Mouse (Mus musculus): Measurements from ENCODE around the gene Col5a1. TPM values are rescaled to one million over a fixed set of nuclear protein-coding genes. Genes with fewer than 3 reads are reported as not detected.

Col5a1 gene
- polyA plus RNA-seq, 1 experiment from 2014 or later = 8.5 TPM

GRCm38 (mm10) chr2:28008261-28008660, 122.0 kb downstream of the Col5a1 start:
- DNase-seq (peak; percentile 57), ATAC-seq (ENCODE audit: low FRiP score, low TSS enrichment) (no peak)
- Histone ChIP-seq H3K27me3 (ENCODE audit: control insufficient read depth, insufficient read depth, low read length) (no peaks in the 10 kb centered on the region), H3K27ac (replicated peaks; ENCODE audit: low read depth, low read length) (peak overlapping the region; percentile 52; the same call in 1 of the 2 replicates), H3K9me3 (ENCODE audit: control insufficient read depth, low read length) (no peaks in the 10 kb centered on the region), H3K4me3 (replicated peaks; ENCODE audit: low read depth, low read length) (no peak overlapping the region), H3K4me1 (ENCODE audit: control insufficient read depth, insufficient read depth, low read length) (peaks cover 5% of the 10 kb centered on the region; the same call in 1 of the 2 replicates), H3K9ac (replicated peaks; ENCODE audit: low read length) (no peak overlapping the region), H3K36me3 (ENCODE audit: control insufficient read depth, insufficient read depth, low read length) (no peaks in the 10 kb centered on the region), H3K4me2 (ENCODE audit: low read length) (no peak overlapping the region)
- WGBS = 39% methylated on average over 4 of the region's 4 CpGs

- ATAC-seq (ENCODE audit: low FRiP score, low TSS enrichment) = no peak
- Histone ChIP-seq H3K9me3 (ENCODE audit: control insufficient read depth, low read length) (no peaks in the 10 kb centered on the region), H3K4me2 (ENCODE audit: low read length) (no peak overlapping the region), H3K27me3 (ENCODE audit: control insufficient read depth, insufficient read depth, low read length) (no peaks in the 10 kb centered on the region), H3K36me3 (ENCODE audit: control insufficient read depth, insufficient read depth, low read length) (no peaks in the 10 kb centered on the region), H3K27ac (replicated peaks; ENCODE audit: low read depth, low read length) (no peak overlapping the region), H3K4me3 (replicated peaks; ENCODE audit: low read depth, low read length) (no peak overlapping the region), H3K4me1 (ENCODE audit: control insufficient read depth, insufficient read depth, low read length) (peaks cover 5% of the 10 kb centered on the region; the same call in 1 of the 2 replicates), H3K9ac (replicated peaks; ENCODE audit: low read length) (no peak overlapping the region)
- 77% methylated on average over 3 of the region's 3 CpGs for WGBS
- DNase-seq = no peak
Measured at GRCm38 (mm10) chr2:28012367-28012766, 126.1 kb downstream of the Col5a1 start.

GRCm38 (mm10) chr2:28014778-28015177, 128.6 kb downstream of the Col5a1 start:
- no peaks in the 10 kb centered on the region for H3K4me1 ChIP-seq (ENCODE audit: control insufficient read depth, insufficient read depth, low read length)
- H3K4me3 ChIP-seq (replicated peaks; ENCODE audit: low read depth, low read length) = no peak overlapping the region
- no peaks in the 10 kb centered on the region for H3K27me3 ChIP-seq (ENCODE audit: control insufficient read depth, insufficient read depth, low read length)
- no peak overlapping the region for H3K4me2 ChIP-seq (ENCODE audit: low read length)
- WGBS = 94% methylated on average over 3 of the region's 3 CpGs
- DNase-seq = no peak
- no peak for ATAC-seq (ENCODE audit: low FRiP score, low TSS enrichment)
- no peaks in the 10 kb centered on the region for H3K36me3 ChIP-seq (ENCODE audit: control insufficient read depth, insufficient read depth, low read length)
- no peak overlapping the region for H3K27ac ChIP-seq (replicated peaks; ENCODE audit: low read depth, low read length)
- no peaks in the 10 kb centered on the region for H3K9me3 ChIP-seq (ENCODE audit: control insufficient read depth, low read length)
- H3K9ac ChIP-seq (replicated peaks; ENCODE audit: low read length) = no peak overlapping the region

GRCm38 (mm10) chr2:28024416-28024815, 138.2 kb downstream of the Col5a1 start:
- H3K4me3 ChIP-seq (replicated peaks; ENCODE audit: low read depth, low read length) = no peak overlapping the region
- 92% methylated on average over 6 of the region's 6 CpGs for WGBS
- no peak overlapping the region for H3K4me2 ChIP-seq (ENCODE audit: low read length)
- H3K9ac ChIP-seq (replicated peaks; ENCODE audit: low read length) = no peak overlapping the region
- H3K4me1 ChIP-seq (ENCODE audit: control insufficient read depth, insufficient read depth, low read length) = no peaks in the 10 kb centered on the region
- H3K36me3 ChIP-seq (ENCODE audit: control insufficient read depth, insufficient read depth, low read length) = no peaks in the 10 kb centered on the region
- no peak overlapping the region for H3K27ac ChIP-seq (replicated peaks; ENCODE audit: low read depth, low read length)
- DNase-seq = no peak
- H3K27me3 ChIP-seq (ENCODE audit: control insufficient read depth, insufficient read depth, low read length) = no peaks in the 10 kb centered on the region
- ATAC-seq (ENCODE audit: low FRiP score, low TSS enrichment) = no peak
- no peaks in the 10 kb centered on the region for H3K9me3 ChIP-seq (ENCODE audit: control insufficient read depth, low read length)

- 87% methylated on average over 4 of the region's 4 CpGs for WGBS
- H3K27ac ChIP-seq (replicated peaks; ENCODE audit: low read depth, low read length) = no peak overlapping the region
- H3K9ac ChIP-seq (replicated peaks; ENCODE audit: low read length) = no peak overlapping the region
- no peaks in the 10 kb centered on the region for H3K27me3 ChIP-seq (ENCODE audit: control insufficient read depth, insufficient read depth, low read length)
- H3K4me3 ChIP-seq (replicated peaks; ENCODE audit: low read depth, low read length) = no peak overlapping the region
- no peak overlapping the region for H3K4me2 ChIP-seq (ENCODE audit: low read length)
- ATAC-seq (ENCODE audit: low FRiP score, low TSS enrichment) (no peak), DNase-seq (no peak)
- H3K36me3 ChIP-seq (ENCODE audit: control insufficient read depth, insufficient read depth, low read length) = no peaks in the 10 kb centered on the region
- H3K9me3 ChIP-seq (ENCODE audit: control insufficient read depth, low read length) = no peaks in the 10 kb centered on the region
- H3K4me1 ChIP-seq (ENCODE audit: control insufficient read depth, insufficient read depth, low read length) = no peaks in the 10 kb centered on the region
Measured at GRCm38 (mm10) chr2:28025776-28026175, 139.6 kb downstream of the Col5a1 start.

GRCm38 (mm10) chr2:28031860-28032259, 145.6 kb downstream of the Col5a1 start:
- Histone ChIP-seq H3K27ac (replicated peaks; ENCODE audit: low read depth, low read length) (no peak overlapping the region), H3K9ac (replicated peaks; ENCODE audit: low read length) (no peak overlapping the region), H3K36me3 (ENCODE audit: control insufficient read depth, insufficient read depth, low read length) (no peaks in the 10 kb centered on the region), H3K9me3 (ENCODE audit: control insufficient read depth, low read length) (no peaks in the 10 kb centered on the region), H3K27me3 (ENCODE audit: control insufficient read depth, insufficient read depth, low read length) (no peaks in the 10 kb centered on the region), H3K4me2 (ENCODE audit: low read length) (no peak overlapping the region), H3K4me1 (ENCODE audit: control insufficient read depth, insufficient read depth, low read length) (peaks cover 5% of the 10 kb centered on the region; the same call in 1 of the 2 replicates), H3K4me3 (replicated peaks; ENCODE audit: low read depth, low read length) (no peak overlapping the region)
- 86% methylated on average over 9 of the region's 9 CpGs for WGBS
- no peak for DNase-seq
- ATAC-seq (ENCODE audit: low FRiP score, low TSS enrichment) = no peak

GRCm38 (mm10) chr2:28032469-28032868, 146.2 kb downstream of the Col5a1 start:
- H3K9ac ChIP-seq (replicated peaks; ENCODE audit: low read length) = no peak overlapping the region
- H3K4me2 ChIP-seq (ENCODE audit: low read length) = no peak overlapping the region
- no peaks in the 10 kb centered on the region for H3K27me3 ChIP-seq (ENCODE audit: control insufficient read depth, insufficient read depth, low read length)
- no peaks in the 10 kb centered on the region for H3K36me3 ChIP-seq (ENCODE audit: control insufficient read depth, insufficient read depth, low read length)
- peaks cover 5% of the 10 kb centered on the region; the same call in 1 of the 2 replicates for H3K4me1 ChIP-seq (ENCODE audit: control insufficient read depth, insufficient read depth, low read length)
- H3K27ac ChIP-seq (replicated peaks; ENCODE audit: low read depth, low read length) = no peak overlapping the region
- WGBS = 93% methylated on average over 11 of the region's 11 CpGs
- no peak for DNase-seq
- ATAC-seq (ENCODE audit: low FRiP score, low TSS enrichment) = no peak
- no peaks in the 10 kb centered on the region for H3K9me3 ChIP-seq (ENCODE audit: control insufficient read depth, low read length)
- H3K4me3 ChIP-seq (replicated peaks; ENCODE audit: low read depth, low read length) = no peak overlapping the region

- Histone ChIP-seq H3K9me3 (ENCODE audit: control insufficient read depth, low read length) (no peaks in the 10 kb centered on the region), H3K27ac (replicated peaks; ENCODE audit: low read depth, low read length) (peak overlapping the region; percentile 26; the same call in 1 of the 2 replicates), H3K27me3 (ENCODE audit: control insufficient read depth, insufficient read depth, low read length) (no peaks in the 10 kb centered on the region), H3K4me2 (ENCODE audit: low read length) (no peak overlapping the region), H3K4me3 (replicated peaks; ENCODE audit: low read depth, low read length) (no peak overlapping the region), H3K9ac (replicated peaks; ENCODE audit: low read length) (no peak overlapping the region), H3K4me1 (ENCODE audit: control insufficient read depth, insufficient read depth, low read length) (peaks cover 5% of the 10 kb centered on the region; the same call in 1 of the 2 replicates), H3K36me3 (ENCODE audit: control insufficient read depth, insufficient read depth, low read length) (no peaks in the 10 kb centered on the region)
- WGBS = 58% methylated on average over 13 of the region's 13 CpGs
- DNase-seq = peak; percentile 30
- no peak for ATAC-seq (ENCODE audit: low FRiP score, low TSS enrichment)
Measured at GRCm38 (mm10) chr2:28034011-28034710, 147.9 kb downstream of the Col5a1 start.

GRCm38 (mm10) chr2:28036788-28037187, 150.6 kb downstream of the Col5a1 start:
- no peak for DNase-seq
- Histone ChIP-seq H3K4me3 (replicated peaks; ENCODE audit: low read depth, low read length) (no peak overlapping the region), H3K9me3 (ENCODE audit: control insufficient read depth, low read length) (no peaks in the 10 kb centered on the region), H3K27me3 (ENCODE audit: control insufficient read depth, insufficient read depth, low read length) (no peaks in the 10 kb centered on the region), H3K27ac (replicated peaks; ENCODE audit: low read depth, low read length) (no peak overlapping the region), H3K9ac (replicated peaks; ENCODE audit: low read length) (no peak overlapping the region), H3K4me2 (ENCODE audit: low read length) (no peak overlapping the region), H3K4me1 (ENCODE audit: control insufficient read depth, insufficient read depth, low read length) (peaks cover 5% of the 10 kb centered on the region; the same call in 1 of the 2 replicates), H3K36me3 (ENCODE audit: control insufficient read depth, insufficient read depth, low read length) (no peaks in the 10 kb centered on the region)
- 92% methylated on average over 13 of the region's 13 CpGs for whole genome bisulfite sequencing
- ATAC-seq (ENCODE audit: low FRiP score, low TSS enrichment) = no peak

Data from midbrain, embryonic 14.5 days (tissue).